Mouse (Mus musculus) forebrain, embryonic 11.5 days (tissue): ENCODE data around the gene Doxl2. TPM values are rescaled to one million over a fixed set of nuclear protein-coding genes. Genes with fewer than 3 reads are reported as not detected.

Source experiments
- ATAC-seq: fragments of 200-750 bp; cut with Nextera tagmentation; replicated peaks from 2 replicates; pipeline ENCODE4 v1.8.0; 2017; ENCODE audit warnings: moderate TSS enrichment; ENCODE audit not compliant: low FRiP score
- DNase-seq: peaks from one replicate; pipeline ENCODE4 v3.0.0-alpha.2; 2017; ENCODE audit warnings: low spot score
- H3K27ac ChIP-seq: fragments of 300-500 bp; sonication (generic); 2 replicates; pipeline ENCODE4 v1.5.1; 2014; ENCODE audit warnings: low read depth, low read length
- H3K27me3 ChIP-seq: fragments of 300-500 bp; sonication (generic); 2 replicates; pipeline ENCODE4 v1.6.1; 2014; ENCODE audit warnings: mild to moderate bottlenecking, low read length, mixed read lengths; ENCODE audit not compliant: control insufficient read depth, insufficient read depth
- H3K36me3 ChIP-seq: fragments of 300-500 bp; sonication (generic); 2 replicates; pipeline ENCODE4 v1.6.1; 2014; ENCODE audit warnings: mild to moderate bottlenecking, low read length, moderate library complexity, mixed read lengths; ENCODE audit not compliant: control insufficient read depth, insufficient read depth
- H3K4me1 ChIP-seq: fragments of 300-500 bp; sonication (generic); replicated peaks from 2 replicates; pipeline ENCODE4 v1.6.1; 2014; ENCODE audit warnings: low read length, mixed read lengths; ENCODE audit not compliant: control insufficient read depth, insufficient read depth
- H3K4me2 ChIP-seq: fragments of 300-500 bp; sonication (generic); 2 replicates; pipeline ENCODE4 v1.6.1; 2014; ENCODE audit warnings: low read depth, mild to moderate bottlenecking, low read length, moderate library complexity, mixed read lengths; ENCODE audit not compliant: severe bottlenecking
- H3K4me3 ChIP-seq: fragments of 300-500 bp; sonication (generic); 2 replicates; pipeline ENCODE4 v1.5.1; 2014; ENCODE audit warnings: low read depth, low read length
- H3K9ac ChIP-seq: fragments of 300-500 bp; sonication (generic); 2 replicates; pipeline ENCODE4 v1.6.1; 2014; ENCODE audit warnings: low read length
- H3K9me3 ChIP-seq: fragments of 300-500 bp; sonication (generic); 2 replicates; pipeline ENCODE4 v1.6.1; 2016; ENCODE audit warnings: low read length, mixed read lengths; ENCODE audit not compliant: control insufficient read depth
- WGBS: fragments of 180-500 bp; shearing (Covaris S2); extraction: QIAGEN DNeasy Blood & Tissue Kit; methylation state at CpG from one replicate; pipeline ENCODE4 v1.1.7; 2014; 5-methylcytosine and 5-hydroxymethylcytosine counted together
- polyA plus RNA-seq: library from polyadenylated mRNA; unstranded; fragments of >200 nt; fragmentation: Nextera tagmentation; extraction: Ambion mirVana; gene quantifications from 2 replicates; pipeline ENCODE4 v1.2.1, GENCODE M21; 2014

Doxl2 gene
- polyA plus RNA-seq, 1 experiment from 2014 or later, result not detected

GRCm38 (mm10) chr6:49013458-49013857 is 38.7 kb downstream of the Doxl2 start:
- ATAC-seq (no peak), DNase-seq (no peak)
- 89% methylated on average over 3 of the region's 3 CpGs for WGBS
- H3K36me3 ChIP-seq, result no peaks in the 10 kb centered on the region
- peaks cover 3% of the 10 kb centered on the region; the same call in 1 of the 2 replicates for H3K9me3 ChIP-seq
- H3K4me2 ChIP-seq, result no peak overlapping the region
- H3K9ac ChIP-seq, result no peak overlapping the region
- H3K27ac ChIP-seq, result no peak overlapping the region
- H3K4me1 ChIP-seq, result no peaks in the 10 kb centered on the region
- no peak overlapping the region for H3K4me3 ChIP-seq
- no peaks in the 10 kb centered on the region for H3K27me3 ChIP-seq

- no peak for DNase-seq
Measured at GRCm38 (mm10) chr6:49017150-49017549, 42.4 kb downstream of the Doxl2 start.

GRCm38 (mm10) chr6:49019341-49019740 is 44.6 kb downstream of the Doxl2 start:
- ATAC-seq (no peak), DNase-seq (no peak)
- no peak overlapping the region for H3K27ac ChIP-seq
- no peaks in the 10 kb centered on the region for H3K27me3 ChIP-seq
- no peak overlapping the region for H3K4me2 ChIP-seq
- no peak overlapping the region for H3K4me3 ChIP-seq
- H3K4me1 ChIP-seq, result peaks cover 8% of the 10 kb centered on the region
- H3K9ac ChIP-seq, result no peak overlapping the region
- no peaks in the 10 kb centered on the region for H3K9me3 ChIP-seq
- no peaks in the 10 kb centered on the region for H3K36me3 ChIP-seq
- WGBS, result 92% methylated on average over 1 of the region's 1 CpGs

More at GRCm38 (mm10) chr6:49017150-49017549, 42.4 kb downstream of the Doxl2 start:
- Histone ChIP-seq H3K9ac (no peak overlapping the region), H3K4me3 (no peak overlapping the region), H3K4me2 (no peak overlapping the region), H3K27me3 (no peaks in the 10 kb centered on the region), H3K9me3 (no peaks in the 10 kb centered on the region), H3K36me3 (no peaks in the 10 kb centered on the region), H3K4me1 (peaks cover 7% of the 10 kb centered on the region), H3K27ac (no peak overlapping the region)
- no peak for ATAC-seq
- WGBS, result 81% methylated on average over 12 of the region's 12 CpGs

GRCm38 (mm10) chr6:49021141-49022012 is 46.6 kb downstream of the Doxl2 start:
- WGBS, result 36% methylated on average over 14 of the region's 14 CpGs

GRCm38 (mm10) chr6:49022384-49022783 is 47.6 kb downstream of the Doxl2 start:
- Histone ChIP-seq H3K9me3 (no peaks in the 10 kb centered on the region), H3K4me1 (peaks cover 8% of the 10 kb centered on the region), H3K36me3 (no peaks in the 10 kb centered on the region), H3K27ac (no peak overlapping the region), H3K27me3 (no peaks in the 10 kb centered on the region), H3K9ac (no peak overlapping the region), H3K4me2 (no peak overlapping the region), H3K4me3 (no peak overlapping the region)
- WGBS, result 90% methylated on average over 2 of the region's 2 CpGs
- ATAC-seq (no peak), DNase-seq (no peak)

More at GRCm38 (mm10) chr6:49021141-49022012, 46.6 kb downstream of the Doxl2 start:
- Histone ChIP-seq H3K36me3 (no peaks in the 10 kb centered on the region), H3K27ac (peak overlapping the region; percentile 31; the same call in 1 of the 2 replicates), H3K4me1 (peaks cover 8% of the 10 kb centered on the region), H3K27me3 (no peaks in the 10 kb centered on the region), H3K9ac (no peak overlapping the region), H3K9me3 (no peaks in the 10 kb centered on the region), H3K4me3 (no peak overlapping the region), H3K4me2 (no peak overlapping the region; the same call in 1 of the 2 replicates)
- DNase-seq (no peak), ATAC-seq (peak; percentile 88)

GRCm38 (mm10) chr6:49023315-49023714 is 48.6 kb downstream of the Doxl2 start:
- no peaks in the 10 kb centered on the region for H3K9me3 ChIP-seq
- peaks cover 8% of the 10 kb centered on the region for H3K4me1 ChIP-seq
- ATAC-seq (no peak), DNase-seq (no peak)
- H3K36me3 ChIP-seq, result no peaks in the 10 kb centered on the region
- no peak overlapping the region for H3K9ac ChIP-seq
- H3K4me2 ChIP-seq, result no peak overlapping the region
- H3K27me3 ChIP-seq, result no peaks in the 10 kb centered on the region
- no peak overlapping the region for H3K4me3 ChIP-seq
- no peak overlapping the region for H3K27ac ChIP-seq
- WGBS, result 90% methylated on average over 10 of the region's 10 CpGs

GRCm38 (mm10) chr6:49025290-49025689 is 50.5 kb downstream of the Doxl2 start:
- WGBS, result 75% methylated on average over 7 of the region's 7 CpGs
- Histone ChIP-seq H3K36me3 (no peaks in the 10 kb centered on the region), H3K9me3 (no peaks in the 10 kb centered on the region), H3K4me1 (peaks cover 8% of the 10 kb centered on the region), H3K27ac (no peak overlapping the region), H3K4me2 (no peak overlapping the region), H3K9ac (no peak overlapping the region), H3K4me3 (no peak overlapping the region), H3K27me3 (no peaks in the 10 kb centered on the region)
- ATAC-seq (no peak), DNase-seq (no peak)

GRCm38 (mm10) chr6:49026496-49026895 is 51.7 kb downstream of the Doxl2 start:
- H3K4me1 ChIP-seq, result peaks cover 2% of the 10 kb centered on the region; the same call in 1 of the 2 replicates
- no peaks in the 10 kb centered on the region for H3K27me3 ChIP-seq
- DNase-seq (no peak), ATAC-seq (no peak)
- no peak overlapping the region for H3K4me2 ChIP-seq
- H3K4me3 ChIP-seq, result no peak overlapping the region
- H3K36me3 ChIP-seq, result no peaks in the 10 kb centered on the region
- H3K27ac ChIP-seq, result no peak overlapping the region
- H3K9me3 ChIP-seq, result no peaks in the 10 kb centered on the region
- WGBS, result 96% methylated on average over 5 of the region's 5 CpGs
- H3K9ac ChIP-seq, result no peak overlapping the region
